Mouse (Mus musculus) cerebellum, adult 2 months (tissue): ENCODE results near the gene Ssbp3.

Experiments used
- CTCF ChIP-seq: fragments of 200-500 bp; IDR thresholded peaks from 2 replicates; pipeline ENCODE4 v1.5.1; 2011; ENCODE audit warnings: low read depth, mild to moderate bottlenecking, control low read depth, low read length, moderate library complexity, borderline replicate concordance; ENCODE audit not compliant: insufficient read depth
- POLR2A ChIP-seq: fragments of 200-500 bp; IDR thresholded peaks from 2 replicates; pipeline ENCODE4 v1.6.1; 2011; ENCODE audit warnings: low read length, control low read depth, borderline replicate concordance; ENCODE audit not compliant: insufficient read depth

- TF ChIP-seq CTCF (no peak), POLR2A (no peak)
These were observed 34.4 kb downstream of the Ssbp3 start for GRCm38 (mm10) chr4:106944898-106945297.
